19 mouse cellular contexts compared by ENCODE assay signal in the genomic region with DNA sequence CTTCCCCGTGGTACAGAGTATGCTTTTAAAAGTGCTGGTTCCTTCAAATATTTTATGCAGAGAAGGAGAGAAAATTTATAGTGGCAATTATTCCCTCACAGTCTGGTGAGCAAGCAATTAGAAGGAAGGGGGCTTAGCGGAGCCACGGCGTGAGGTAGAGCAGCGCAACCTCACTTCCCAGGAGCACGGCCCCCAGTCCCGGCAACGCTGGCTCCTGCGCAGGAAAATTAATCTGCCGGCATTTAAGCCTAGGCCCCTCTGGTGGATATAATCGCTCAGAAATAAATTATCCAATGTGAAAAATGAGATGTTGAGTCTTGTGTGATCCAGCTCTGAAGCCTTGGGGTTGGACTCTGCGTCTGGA. TPM values are rescaled to one million over a fixed set of nuclear protein-coding genes. Genes with fewer than 3 reads are reported as not detected.
DNase-seq lines count a peak whose midpoint lies in the region; ATAC-seq lines count a peak whose summit lies in the region.
"Had no signal": no experiment of that assay in that cellular context is flagged by ENCODE, and none has a peak within 500 bp of the region (broad histone marks: within the 10 kb centered on the region; RNA-seq: fewer than 3 reads in every experiment).

No protein-coding gene starts in this region.

- no peaks in the 10 kb centered on the region for H3K36me3 ChIP-seq in forebrain, embryonic 15.5 days
- H3K36me3 ChIP-seq in forebrain, embryonic 14.5 days (ENCODE audit: control insufficient read depth, insufficient read depth, low read length) = peaks cover 10% of the 10 kb centered on the region; the same call in 1 of the 2 replicates
- H3K36me3 ChIP-seq in midbrain, embryonic 13.5 days = peaks cover 22% of the 10 kb centered on the region
- H3K36me3 ChIP-seq in midbrain, embryonic 11.5 days (ENCODE audit: control insufficient read depth, insufficient read depth, low read length) = no peaks in the 10 kb centered on the region
- H3K36me3 ChIP-seq in limb, embryonic 10.5 days = peaks cover 39% of the 10 kb centered on the region
- H3K36me3 ChIP-seq in neural tube, embryonic 15.5 days = peaks cover 3% of the 10 kb centered on the region; the same call in 1 of the 2 replicates

- no peaks in the 10 kb centered on the region for H3K9me3 ChIP-seq in forebrain, embryonic 15.5 days
- no peaks in the 10 kb centered on the region for H3K9me3 ChIP-seq in forebrain, embryonic 14.5 days (replicated peaks; ENCODE audit: control insufficient read depth, low read length)
- no peaks in the 10 kb centered on the region for H3K9me3 ChIP-seq in midbrain, embryonic 13.5 days
- H3K9me3 ChIP-seq in midbrain, embryonic 11.5 days (ENCODE audit: control insufficient read depth, low read length) = no peaks in the 10 kb centered on the region
- no peaks in the 10 kb centered on the region for H3K9me3 ChIP-seq in limb, embryonic 10.5 days (replicated peaks)
- no peaks in the 10 kb centered on the region for H3K9me3 ChIP-seq in neural tube, embryonic 15.5 days (replicated peaks)
- H3K9me3 ChIP-seq: embryonic facial prominence, embryonic 13.5 days; heart, embryonic 12.5 days; limb, embryonic 15.5 days; megakaryocyte, embryonic 14.5 days had no signal

- no peak for DNase-seq in forebrain, embryonic 14.5 days (ENCODE audit: low spot score)
- DNase-seq in midbrain, embryonic 11.5 days (ENCODE audit: low spot score, missing footprints) = no peak
- no peak for DNase-seq in limb, embryonic 10.5 days (ENCODE audit: low spot score)
- no peak for DNase-seq in testis, postnatal 14 days (ENCODE audit: low spot score)
- DNase-seq: adrenal gland, postnatal 10 days; heart, postnatal 36 days; layer of hippocampus, adult 9-11 months; lung, postnatal 10 days; right cerebral cortex, postnatal 25 days; thymus, postnatal 14 days had no signal

- peak overlapping the region; percentile 18; the same call in 1 of the 2 replicates for H3K27ac ChIP-seq in forebrain, embryonic 15.5 days (replicated peaks)
- no peak overlapping the region for H3K27ac ChIP-seq in forebrain, embryonic 14.5 days (ENCODE audit: low read depth, low read length)
- H3K27ac ChIP-seq in midbrain, embryonic 13.5 days = peak overlapping the region; percentile 35
- no peak overlapping the region for H3K27ac ChIP-seq in midbrain, embryonic 11.5 days (ENCODE audit: low read depth, low read length)
- peak overlapping the region; percentile 39; the same call in 1 of the 2 replicates for H3K27ac ChIP-seq in limb, embryonic 10.5 days
- peak overlapping the region; percentile 78 for H3K27ac ChIP-seq in neural tube, embryonic 15.5 days (replicated peaks)
- H3K27ac ChIP-seq: embryonic facial prominence, embryonic 13.5 days; limb, embryonic 15.5 days had no signal

- H3K9ac ChIP-seq in forebrain, embryonic 15.5 days (replicated peaks) = no peak overlapping the region
- H3K9ac ChIP-seq in forebrain, embryonic 14.5 days (ENCODE audit: low read length) = no peak overlapping the region
- no peak overlapping the region for H3K9ac ChIP-seq in midbrain, embryonic 13.5 days (replicated peaks)
- H3K9ac ChIP-seq in midbrain, embryonic 11.5 days (ENCODE audit: low read length) = no peak overlapping the region
- 0 out of 2 replicates have a peak overlapping the region, but pooled peaks have one; percentile 10 for H3K9ac ChIP-seq in neural tube, embryonic 15.5 days (replicated peaks)
- H3K9ac ChIP-seq: embryonic facial prominence, embryonic 13.5 days; heart, embryonic 12.5 days; limb, embryonic 15.5 days had no signal

- no peaks in the 10 kb centered on the region for H3K27me3 ChIP-seq in forebrain, embryonic 15.5 days
- H3K27me3 ChIP-seq in forebrain, embryonic 14.5 days (replicated peaks; ENCODE audit: control insufficient read depth, insufficient read depth, low read length) = no peaks in the 10 kb centered on the region
- H3K27me3 ChIP-seq in midbrain, embryonic 13.5 days = peaks cover 7% of the 10 kb centered on the region; the same call in 1 of the 2 replicates
- no peaks in the 10 kb centered on the region for H3K27me3 ChIP-seq in midbrain, embryonic 11.5 days (ENCODE audit: control insufficient read depth, insufficient read depth, low read length)
- H3K27me3 ChIP-seq in limb, embryonic 10.5 days (ENCODE audit: low read depth, poor library complexity, severe bottlenecking) = peaks cover 27% of the 10 kb centered on the region
- H3K27me3 ChIP-seq in neural tube, embryonic 15.5 days (replicated peaks) = no peaks in the 10 kb centered on the region

- no peak for ATAC-seq in forebrain, embryonic 15.5 days (replicated peaks)
- ATAC-seq in forebrain, embryonic 14.5 days = no peak
- ATAC-seq in midbrain, embryonic 13.5 days = no peak
- ATAC-seq in midbrain, embryonic 11.5 days (ENCODE audit: low FRiP score) = no peak
- ATAC-seq in neural tube, embryonic 15.5 days (ENCODE audit: low FRiP score) = peak; percentile 68
- ATAC-seq: intestine, embryonic 16.5 days had no signal

- H3K4me3 ChIP-seq in forebrain, embryonic 15.5 days = no peak overlapping the region
- no peak overlapping the region for H3K4me3 ChIP-seq in forebrain, embryonic 14.5 days (ENCODE audit: low read depth, low read length)
- no peak overlapping the region for H3K4me3 ChIP-seq in midbrain, embryonic 13.5 days (replicated peaks)
- H3K4me3 ChIP-seq in midbrain, embryonic 11.5 days (ENCODE audit: low read depth, low read length) = no peak overlapping the region
- no peak overlapping the region for H3K4me3 ChIP-seq in limb, embryonic 10.5 days
- H3K4me3 ChIP-seq in neural tube, embryonic 15.5 days (replicated peaks) = no peak overlapping the region
- H3K4me3 ChIP-seq: embryonic facial prominence, embryonic 13.5 days; heart, embryonic 12.5 days; limb, embryonic 15.5 days; megakaryocyte, embryonic 14.5 days; myocyte had no signal

- H3K4me1 ChIP-seq in forebrain, embryonic 15.5 days = peaks cover 7% of the 10 kb centered on the region
- H3K4me1 ChIP-seq in forebrain, embryonic 14.5 days (ENCODE audit: control insufficient read depth, insufficient read depth, low read length) = no peaks in the 10 kb centered on the region
- H3K4me1 ChIP-seq in midbrain, embryonic 13.5 days (replicated peaks) = peaks cover 46% of the 10 kb centered on the region
- H3K4me1 ChIP-seq in midbrain, embryonic 11.5 days (ENCODE audit: control insufficient read depth, insufficient read depth, low read length) = peaks cover 2% of the 10 kb centered on the region; the same call in 1 of the 2 replicates
- peaks cover 62% of the 10 kb centered on the region for H3K4me1 ChIP-seq in limb, embryonic 10.5 days
- H3K4me1 ChIP-seq in neural tube, embryonic 15.5 days = peaks cover 60% of the 10 kb centered on the region

- no peak overlapping the region for H3K4me2 ChIP-seq in forebrain, embryonic 15.5 days (replicated peaks)
- H3K4me2 ChIP-seq in forebrain, embryonic 14.5 days (ENCODE audit: low read length) = no peak overlapping the region
- H3K4me2 ChIP-seq in midbrain, embryonic 13.5 days (replicated peaks) = no peak overlapping the region
- H3K4me2 ChIP-seq in midbrain, embryonic 11.5 days = no peak overlapping the region
- H3K4me2 ChIP-seq in neural tube, embryonic 15.5 days = no peak overlapping the region
- H3K4me2 ChIP-seq: embryonic facial prominence, embryonic 13.5 days; heart, embryonic 12.5 days; limb, embryonic 15.5 days had no signal

- 66% methylated on average over 12 of the region's 12 CpGs for WGBS in forebrain, embryonic 15.5 days
- 70% methylated on average over 12 of the region's 12 CpGs for whole genome bisulfite sequencing in forebrain, embryonic 14.5 days
- WGBS in midbrain, embryonic 13.5 days = 55% methylated on average over 12 of the region's 12 CpGs
- WGBS in midbrain, embryonic 11.5 days = 85% methylated on average over 12 of the region's 12 CpGs
- 76% methylated on average over 12 of the region's 12 CpGs for WGBS in limb, embryonic 10.5 days
- WGBS in neural tube, embryonic 15.5 days = 27% methylated on average over 12 of the region's 12 CpGs

RNA-seq across cellular contexts. Expression of gene Engase, which starts 12.3 kb away (rescaled TPM):
- 5.3 and 6.8 TPM in 2 replicates for polyA plus RNA-seq in forebrain, embryonic 15.5 days (2015; fragmentation: Nextera tagmentation; extraction: Ambion mirVana)
- polyA plus RNA-seq in forebrain, embryonic 14.5 days (2014; fragmentation: Nextera tagmentation; extraction: Ambion mirVana) = 3.9 and 4.9 TPM in 2 replicates
- 6.3 and 6.4 TPM in 2 replicates for polyA plus RNA-seq in midbrain, embryonic 13.5 days (2015; fragmentation: Nextera tagmentation; extraction: Ambion mirVana)
- 4.4 and 6.4 TPM in 2 replicates for polyA plus RNA-seq in midbrain, embryonic 11.5 days (2014; fragmentation: Nextera tagmentation; extraction: Ambion mirVana)
- polyA plus RNA-seq in limb, embryonic 10.5 days (2016; fragmentation: Nextera tagmentation; extraction: Ambion mirVana) = 7.1 and 8.8 TPM in 2 replicates
- polyA plus RNA-seq in neural tube, embryonic 15.5 days (2015; fragmentation: Nextera tagmentation; extraction: Ambion mirVana) = 7.1 and 8.7 TPM in 2 replicates

Comparison
In these comparisons a context has a peak if more than half of its experiments do, and no peak if none do; other contexts are left out.
1. H3K27ac ChIP-seq: peak in forebrain, embryonic 15.5 days (single experiment), midbrain, embryonic 13.5 days (single experiment), limb, embryonic 10.5 days (single experiment) and neural tube, embryonic 15.5 days (single experiment); none in forebrain, embryonic 14.5 days (single experiment) and midbrain, embryonic 11.5 days (single experiment).